Mouse (Mus musculus) MEL (cell line): ENCODE measurements around the gene Dnaaf2. TPM values are rescaled to one million over a fixed set of nuclear protein-coding genes. Genes with fewer than 3 reads are reported as not detected.

Experiments
- DNase-seq: peaks from one replicate; pipeline ENCODE4 v3.0.0; 2011; ENCODE audit warnings: low read depth, low spot score
- H3K27ac ChIP-seq: 2 replicates; pipeline ENCODE4 v1.5.1; 2012; ENCODE audit warnings: low read depth, mild to moderate bottlenecking, control low read depth, low read length, moderate library complexity; ENCODE audit not compliant: control insufficient read depth
- H3K27me3 ChIP-seq, 2 experiments: fragments of 150-350 bp in 1 of 2; sonication (generic) in 1 of 2; 2 replicates each; pipeline ENCODE4 v1.6.1; 2012; ENCODE audit warnings: low read length in 2 of 2, mild to moderate bottlenecking in 2 of 2, improper control_type of control experiment in 1 of 2, moderate library complexity in 1 of 2; ENCODE audit not compliant: insufficient read depth in 2 of 2, control insufficient read depth in 1 of 2
- H3K36me3 ChIP-seq, 2 experiments: 2 replicates each; pipeline ENCODE4 v1.6.1; 2012 to 2014; ENCODE audit warnings: low read length in 2 of 2, improper control_type of control experiment in 1 of 2, inconsistent platforms in 1 of 2, mild to moderate bottlenecking in 1 of 2; ENCODE audit not compliant: insufficient read depth in 2 of 2, control insufficient read depth in 1 of 2
- H3K4me1 ChIP-seq, 2 experiments: fragments of 150-350 bp in 1 of 2; sonication (generic) in 1 of 2; 2 replicates each; pipeline ENCODE4 v1.6.1; 2012; ENCODE audit warnings: low read length in 2 of 2, improper control_type of control experiment in 1 of 2, mild to moderate bottlenecking in 1 of 2; ENCODE audit not compliant: insufficient read depth in 2 of 2, control insufficient read depth in 1 of 2
- H3K4me3 ChIP-seq, 2 experiments: fragments of 150-350 bp in 1 of 2; sonication (generic) in 1 of 2; 2 replicates each; pipeline ENCODE4 v1.5.1; 2012; ENCODE audit warnings: low read depth in 2 of 2, low read length in 2 of 2, mild to moderate bottlenecking in 2 of 2, moderate library complexity in 2 of 2, control low read depth in 1 of 2, improper control_type of control experiment in 1 of 2; ENCODE audit not compliant: control insufficient read depth in 1 of 2, insufficient read depth in 1 of 2
- H3K79me2 ChIP-seq: 2 replicates; pipeline ENCODE4 v1.6.1; 2012; ENCODE audit warnings: mild to moderate bottlenecking, low read length, moderate library complexity; ENCODE audit not compliant: control insufficient read depth, poor library complexity, insufficient read depth
- H3K9ac ChIP-seq: 2 replicates; pipeline ENCODE4 v1.6.1; 2012; ENCODE audit warnings: low read depth, mild to moderate bottlenecking, control low read depth, low read length, moderate library complexity; ENCODE audit not compliant: control insufficient read depth, poor library complexity, severe bottlenecking
- H3K9me3 ChIP-seq: fragments of 150-350 bp; sonication (generic); replicated peaks from 2 replicates; pipeline ENCODE4 v1.6.1; 2012; ENCODE audit warnings: mild to moderate bottlenecking, low read length, improper control_type of control experiment, moderate library complexity; ENCODE audit not compliant: insufficient read depth
- BHLHE40 ChIP-seq: IDR thresholded peaks from 2 replicates; pipeline ENCODE4 v1.6.1; 2012; ENCODE audit warnings: low read depth, mild to moderate bottlenecking, inconsistent platforms, low read length, improper control_type of control experiment, borderline replicate concordance
- CHD1 ChIP-seq: IDR thresholded peaks from 2 replicates; pipeline ENCODE4 v1.6.1; 2012; ENCODE audit warnings: low read depth, mild to moderate bottlenecking, inconsistent platforms, low read length, improper control_type of control experiment
- CHD2 ChIP-seq: IDR thresholded peaks from 2 replicates; pipeline ENCODE4 v1.6.1; 2011; ENCODE audit warnings: low read length, improper control_type of control experiment
- CTCF ChIP-seq, 3 experiments: IDR thresholded peaks in 2 of 3; conservative IDR thresholded peaks in 1 of 3; 2 replicates each; pipeline ENCODE4 v1.5.1; 2011 to 2012; ENCODE audit warnings: low read length in 3 of 3, low read depth in 2 of 3, mild to moderate bottlenecking in 2 of 3, improper control_type of control experiment in 1 of 3, inconsistent platforms in 1 of 3, mixed read lengths in 1 of 3, moderate library complexity in 1 of 3; ENCODE audit not compliant: control insufficient read depth in 1 of 3, insufficient read depth in 1 of 3, poor library complexity in 1 of 3, severe bottlenecking in 1 of 3
- E2F4 ChIP-seq: IDR thresholded peaks from 2 replicates; pipeline ENCODE4 v1.6.1; 2011; ENCODE audit warnings: low read depth, low read length, improper control_type of control experiment, borderline replicate concordance
- ELF1 ChIP-seq: IDR thresholded peaks from 2 replicates; pipeline ENCODE4 v1.6.1; 2014; ENCODE audit warnings: low read depth, mild to moderate bottlenecking, inconsistent platforms, low read length, improper control_type of control experiment, moderate library complexity
- EP300 ChIP-seq, 2 experiments: IDR thresholded peaks; 2 replicates each; pipeline ENCODE4 v1.6.1; 2011; ENCODE audit warnings: improper control_type of control experiment in 2 of 2, low read length in 2 of 2, low read depth in 1 of 2, mild to moderate bottlenecking in 1 of 2
- ETS1 ChIP-seq: IDR thresholded peaks from 2 replicates; pipeline ENCODE4 v1.6.1; 2012; ENCODE audit warnings: low read depth, mild to moderate bottlenecking, inconsistent platforms, low read length, improper control_type of control experiment, moderate library complexity
- GABPA ChIP-seq: IDR thresholded peaks from 2 replicates; pipeline ENCODE4 v1.6.1; 2012; ENCODE audit warnings: low read depth, mild to moderate bottlenecking, inconsistent platforms, low read length, improper control_type of control experiment, moderate library complexity
- GATA1 ChIP-seq: IDR thresholded peaks from 2 replicates; pipeline ENCODE4 v1.6.1; 2011; ENCODE audit warnings: low read depth, low read length, improper control_type of control experiment
- HCFC1 ChIP-seq: IDR thresholded peaks from 2 replicates; pipeline ENCODE4 v1.6.1; 2012; ENCODE audit warnings: low read depth, mild to moderate bottlenecking, inconsistent platforms, low read length, improper control_type of control experiment, moderate library complexity
- JUND ChIP-seq: IDR thresholded peaks from 2 replicates; pipeline ENCODE4 v1.6.1; 2011; ENCODE audit warnings: low read depth, mild to moderate bottlenecking, improper control_type of control experiment, low read length
- KAT2A ChIP-seq: conservative IDR thresholded peaks from 2 replicates; pipeline ENCODE4 v1.6.1; 2012; ENCODE audit warnings: low read depth, low read length, improper control_type of control experiment, inconsistent platforms
- MAFK ChIP-seq: IDR thresholded peaks from 2 replicates; pipeline ENCODE4 v1.6.1; 2011; ENCODE audit warnings: low read depth, mild to moderate bottlenecking, low read length, improper control_type of control experiment, borderline replicate concordance
- MAX ChIP-seq: IDR thresholded peaks from 2 replicates; pipeline ENCODE4 v1.6.1; 2011; ENCODE audit warnings: low read length, improper control_type of control experiment
- MAZ ChIP-seq: IDR thresholded peaks from 2 replicates; pipeline ENCODE4 v1.6.1; 2012; ENCODE audit warnings: low read depth, mild to moderate bottlenecking, inconsistent platforms, low read length, improper control_type of control experiment
- MXI1 ChIP-seq: IDR thresholded peaks from 2 replicates; pipeline ENCODE4 v1.6.1; 2011; ENCODE audit warnings: mild to moderate bottlenecking, low read depth, low read length, improper control_type of control experiment
- MYC ChIP-seq: IDR thresholded peaks from 2 replicates; pipeline ENCODE4 v1.6.1; 2011; ENCODE audit warnings: low read depth, mild to moderate bottlenecking, low read length, improper control_type of control experiment, moderate library complexity
- NELFE ChIP-seq: IDR thresholded peaks from 2 replicates; pipeline ENCODE4 v1.6.1; 2011; ENCODE audit warnings: low read depth, low read length, improper control_type of control experiment
- NRF1 ChIP-seq: IDR thresholded peaks from 2 replicates; pipeline ENCODE4 v1.6.1; 2014; ENCODE audit warnings: low read depth, mild to moderate bottlenecking, inconsistent platforms, low read length, improper control_type of control experiment, moderate library complexity; ENCODE audit not compliant: poor library complexity, insufficient read depth, severe bottlenecking
- POLR2AphosphoS2 ChIP-seq: IDR thresholded peaks from 2 replicates; pipeline ENCODE4 v1.6.1; 2011; ENCODE audit warnings: low read length, improper control_type of control experiment
- POLR2AphosphoS5 ChIP-seq: IDR thresholded peaks from 2 replicates; pipeline ENCODE4 v1.6.1; 2012; ENCODE audit warnings: low read depth, borderline replicate concordance, mild to moderate bottlenecking, inconsistent platforms, low read length, moderate library complexity, mixed read lengths
- RAD21 ChIP-seq: IDR thresholded peaks from 2 replicates; pipeline ENCODE4 v1.6.1; 2011; ENCODE audit warnings: mild to moderate bottlenecking, low read depth, low read length, improper control_type of control experiment
- RCOR1 ChIP-seq: IDR thresholded peaks from 2 replicates; pipeline ENCODE4 v1.6.1; 2012; ENCODE audit warnings: low read depth, mild to moderate bottlenecking, inconsistent platforms, low read length, improper control_type of control experiment
- SIN3A ChIP-seq: IDR thresholded peaks from 2 replicates; pipeline ENCODE4 v1.6.1; 2012; ENCODE audit warnings: low read length, improper control_type of control experiment, inconsistent platforms
- SMC3 ChIP-seq: IDR thresholded peaks from 2 replicates; pipeline ENCODE4 v1.6.1; 2011; ENCODE audit warnings: low read depth, low read length, improper control_type of control experiment
- TAL1 ChIP-seq: IDR thresholded peaks from 2 replicates; pipeline ENCODE4 v1.6.1; 2012; ENCODE audit warnings: mild to moderate bottlenecking, inconsistent platforms, low read length, moderate library complexity, mixed read lengths
- TBP ChIP-seq: IDR thresholded peaks from 2 replicates; pipeline ENCODE4 v1.8.0; 2011; ENCODE audit warnings: low read depth, low read length, improper control_type of control experiment
- TCF12 ChIP-seq: IDR thresholded peaks from 2 replicates; pipeline ENCODE4 v1.6.1; 2014; ENCODE audit warnings: low read depth, mild to moderate bottlenecking, inconsistent platforms, low read length, improper control_type of control experiment, moderate library complexity
- UBTF ChIP-seq: IDR thresholded peaks from 2 replicates; pipeline ENCODE4 v1.6.1; 2012; ENCODE audit warnings: low read depth, mild to moderate bottlenecking, inconsistent platforms, low read length, improper control_type of control experiment, moderate library complexity, borderline replicate concordance; ENCODE audit not compliant: insufficient read depth
- USF2 ChIP-seq, 2 experiments: IDR thresholded peaks; 2 replicates each; pipeline ENCODE4 v1.6.1; 2011 to 2012; ENCODE audit warnings: improper control_type of control experiment in 2 of 2, low read length in 2 of 2, borderline replicate concordance in 1 of 2, inconsistent platforms in 1 of 2, low read depth in 1 of 2, mild to moderate bottlenecking in 1 of 2; ENCODE audit not compliant: insufficient read depth in 1 of 2
- ZKSCAN1 ChIP-seq: IDR thresholded peaks from 2 replicates; pipeline ENCODE4 v1.6.1; 2012; ENCODE audit warnings: low read depth, mild to moderate bottlenecking, inconsistent platforms, low read length, improper control_type of control experiment, moderate library complexity
- ZNF384 ChIP-seq: IDR thresholded peaks from 2 replicates; pipeline ENCODE4 v1.6.1; 2012; ENCODE audit warnings: low read depth, mild to moderate bottlenecking, inconsistent platforms, low read length, improper control_type of control experiment
- polyA plus RNA-seq, 2 experiments: library from polyadenylated mRNA; stranded (reverse) in 1 of 2; unstranded in 1 of 2; fragments of >175 nt in 1 of 2; fragments of >200 nt in 1 of 2; gene quantifications; 2 replicates each; pipeline versions ENCODE4 v1.2.1 to v1.2.4; 2012; ENCODE audit warnings: low replicate concordance in 2 of 2, low read depth in 1 of 2; ENCODE audit not compliant: insufficient read length in 2 of 2, insufficient read depth in 1 of 2, missing spikeins in 1 of 2
- total RNA-seq: library from RNA; depleted of rRNA; stranded (reverse); fragments of 300-350 nt; gene quantifications from 2 replicates; pipeline ENCODE4 v1.2.3, GENCODE M21; 2012

Gene Dnaaf2
- total and polyA plus RNA-seq, 3 experiments = 5.5 to 10.1 TPM; not detected in 1

DNA sequence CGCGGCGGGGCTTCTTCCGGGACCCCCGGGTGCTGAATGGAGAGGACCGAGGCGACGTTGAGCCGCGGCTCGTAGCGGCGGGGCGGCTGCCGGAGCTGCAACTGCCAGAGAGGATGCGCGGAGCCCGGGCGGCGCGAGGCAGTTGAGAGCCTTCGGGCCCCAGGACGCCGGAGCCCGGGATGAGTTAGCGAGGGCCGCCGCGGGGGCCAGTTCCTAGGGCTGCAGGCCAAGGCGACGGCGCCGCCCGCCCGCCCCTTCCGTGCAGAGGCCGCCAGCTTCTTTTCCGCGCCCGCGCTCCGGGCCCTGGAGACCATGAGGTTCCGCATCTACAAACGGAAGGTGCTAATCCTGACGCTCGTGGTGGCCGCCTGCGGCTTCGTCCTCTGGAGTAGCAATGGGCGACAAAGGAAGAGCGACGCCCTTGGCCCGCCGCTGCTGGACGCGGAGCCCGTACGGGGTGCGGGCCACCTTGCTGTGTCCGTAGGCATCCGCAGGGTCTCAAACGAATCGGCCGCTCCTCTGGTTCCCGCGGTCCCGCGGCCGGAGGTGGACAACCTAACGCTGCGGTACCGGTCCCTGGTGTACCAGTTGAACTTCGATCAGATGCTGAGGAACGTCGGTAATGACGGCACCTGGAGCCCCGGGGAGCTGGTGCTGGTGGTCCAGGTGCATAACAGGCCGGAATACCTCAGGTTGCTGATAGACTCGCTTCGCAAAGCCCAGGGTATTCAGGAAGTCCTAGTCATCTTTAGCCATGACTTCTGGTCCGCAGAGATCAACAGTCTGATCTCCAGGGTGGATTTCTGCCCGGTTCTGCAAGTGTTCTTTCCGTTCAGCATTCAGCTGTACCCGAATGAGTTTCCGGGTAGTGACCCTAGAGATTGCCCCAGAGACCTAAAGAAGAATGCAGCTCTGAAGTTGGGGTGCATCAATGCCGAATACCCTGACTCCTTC lies 13.6 kb downstream of the Dnaaf2 start:
- Histone ChIP-seq H3K27ac (peak overlapping the region; percentile 63), H3K4me1 (peaks cover 7 to 12% of the 10 kb centered on the region in 2 experiments), H3K36me3 (peaks cover 10 to 28% of the 10 kb centered on the region in 2 experiments), H3K4me3 (peak overlapping the region; percentile 88 to 96), H3K79me2 (peaks cover 52% of the 10 kb centered on the region), H3K9me3 (no peaks in the 10 kb centered on the region), H3K27me3 (no peaks in the 10 kb centered on the region), H3K9ac (peak overlapping the region; percentile 99)
- TF ChIP-seq MXI1 (peak; percentile 34), NELFE (no peak), HCFC1 (no peak; the same call in 1 of the 2 replicates), E2F4 (no peak; the same call in 1 of the 2 replicates), TAL1 (no peak), MAX (peak; percentile 64; the same call in 1 of the 2 replicates), NRF1 (no peak), ETS1 (no peak), KAT2A (0 out of 2 replicates have a peak, but pooled peaks have one; percentile 13), MAZ (peak; percentile 43; the same call in 1 of the 2 replicates), USF2 (IDR thresholded peaks at IDR 0.05; ENCODE audit: borderline replicate concordance in 1 of 2, insufficient read depth in 1 of 2, low read depth in 1 of 2, low read length in 2 of 2) (no peak), MYC (0 out of 2 replicates have a peak, but pooled peaks have one; percentile 46), CHD1 (peak; percentile 63), CTCF (IDR thresholded peaks at IDR 0.05 in 2 of 3, conservative IDR thresholded peaks at IDR 0.05 in 1 of 3; ENCODE audit: control insufficient read depth in 1 of 3, insufficient read depth in 1 of 3, low read depth in 2 of 3, low read length in 3 of 3, poor library complexity in 1 of 3, severe bottlenecking in 1 of 3) (no peak), UBTF (peak; percentile 47; the same call in 1 of the 2 replicates), TBP (no peak), ELF1 (no peak), RCOR1 (no peak), CHD2 (no peak), GATA1 (no peak), POLR2AphosphoS2 (no peak), MAFK (no peak), SIN3A (no peak), RAD21 (no peak), BHLHE40 (no peak), GABPA (no peak), ZKSCAN1 (no peak), SMC3 (no peak), JUND (no peak), ZNF384 (no peak), POLR2AphosphoS5 (no peak), EP300 (IDR thresholded peaks at IDR 0.05; ENCODE audit: low read depth in 1 of 2, low read length in 2 of 2) (no peak), TCF12 (0 out of 2 replicates have a peak, but pooled peaks have one; percentile 4)
- DNase-seq = peak; percentile 74
